In genomic region chr17:70872936-70873777, GRCm38 (mm10) we compare ENCODE assay signal across 8 mouse cellular contexts. TPM values are rescaled to one million over a fixed set of nuclear protein-coding genes. Genes with fewer than 3 reads are reported as not detected.
DNase-seq lines count a peak whose midpoint lies in the region; ATAC-seq and TF ChIP-seq lines count a peak whose summit lies in the region.

No protein-coding gene starts in this region.

- ATAC-seq in hindbrain, embryonic 11.5 days (ENCODE audit: low FRiP score): peak; percentile 67; the same call in 1 of the 2 replicates
- ATAC-seq in liver, embryonic 15.5 days (ENCODE audit: insufficient read depth): 0 out of 2 replicates have a peak, but pooled peaks have one; percentile 42
- ATAC-seq in erythroid progenitor cell, adult 5-6 weeks (replicated peaks; ENCODE audit: low FRiP score, poor library complexity, severe bottlenecking): no peak

- TF ChIP-seq POLR2A in small intestine, adult 2 months (IDR thresholded peaks at IDR 0.05; ENCODE audit: low read depth, low read length): no peak

- no peaks in the 10 kb centered on the region for H3K27me3 ChIP-seq in hindbrain, embryonic 11.5 days (ENCODE audit: control insufficient read depth, insufficient read depth, low read length)
- H3K27me3 ChIP-seq in liver, embryonic 15.5 days: no peaks in the 10 kb centered on the region
- no peaks in the 10 kb centered on the region for H3K27me3 ChIP-seq in small intestine, adult 2 months (ENCODE audit: control insufficient read depth, insufficient read depth, low read length)

- H3K9ac ChIP-seq in hindbrain, embryonic 11.5 days (ENCODE audit: low read depth, low read length): peak overlapping the region; percentile 40; the same call in 1 of the 2 replicates
- H3K9ac ChIP-seq in liver, embryonic 15.5 days: no peak overlapping the region

- intact Hi-C loops in left cerebral cortex, postnatal 14 days (cut with DNase I): no loop called here

- peak overlapping the region; percentile 8; the same call in 1 of the 2 replicates for H3K4me3 ChIP-seq in hindbrain, embryonic 11.5 days (ENCODE audit: low read depth, low read length)
- H3K4me3 ChIP-seq in liver, embryonic 15.5 days (replicated peaks): peak overlapping the region; percentile 3
- peak overlapping the region; percentile 24 for H3K4me3 ChIP-seq in small intestine, adult 2 months (ENCODE audit: low read depth, low read length)

- peak overlapping the region; percentile 32 for H3K27ac ChIP-seq in hindbrain, embryonic 11.5 days (ENCODE audit: low read depth, low read length)
- no peak overlapping the region for H3K27ac ChIP-seq in liver, embryonic 15.5 days (replicated peaks)
- H3K27ac ChIP-seq in small intestine, adult 2 months (ENCODE audit: insufficient read depth, low read depth, low read length): no peak overlapping the region

- peaks cover 4% of the 10 kb centered on the region; the same call in 1 of the 2 replicates for H3K4me1 ChIP-seq in hindbrain, embryonic 11.5 days (replicated peaks; ENCODE audit: control insufficient read depth, insufficient read depth, low read length)
- 0 out of 2 replicates have a peak, but pooled peaks cover 8% of the 10 kb centered on the region for H3K4me1 ChIP-seq in liver, embryonic 15.5 days (replicated peaks)
- no peaks in the 10 kb centered on the region for H3K4me1 ChIP-seq in small intestine, adult 2 months (ENCODE audit: control insufficient read depth, insufficient read depth, insufficient read length, low read length)

- TF ChIP-seq CTCF in small intestine, adult 2 months (IDR thresholded peaks at IDR 0.05; ENCODE audit: extremely low read depth, insufficient read length, insufficient replicate concordance, low read depth, low read length): no peak

- peak; percentile 26 for DNase-seq in layer of hippocampus, adult 11-12 months (ENCODE audit: low spot score)
- DNase-seq in layer of hippocampus, adult 8-10 months (ENCODE audit: low spot score in 2 of 2): no peak
- peak; percentile 44 for DNase-seq in c-Kit-positive CD71-positive TER-119-negative erythroid progenitor cells, embryonic 14.5 days (ENCODE audit: low read depth)
- DNase-seq in hindbrain, embryonic 11.5 days (ENCODE audit: low spot score): peak; percentile 67
- DNase-seq in left cerebral cortex, postnatal 14 days (ENCODE audit: low spot score in 2 of 2): no peak

- no peaks in the 10 kb centered on the region for H3K36me3 ChIP-seq in hindbrain, embryonic 11.5 days (ENCODE audit: control insufficient read depth, insufficient read depth, low read length)
- H3K36me3 ChIP-seq in liver, embryonic 15.5 days (replicated peaks): no peaks in the 10 kb centered on the region
- H3K36me3 ChIP-seq in small intestine, adult 2 months (ENCODE audit: control insufficient read depth, insufficient read depth, low read length): no peaks in the 10 kb centered on the region

- peak overlapping the region; percentile 41 for H3K4me2 ChIP-seq in hindbrain, embryonic 11.5 days (replicated peaks; ENCODE audit: low read depth, low read length)
- H3K4me2 ChIP-seq in liver, embryonic 15.5 days: peak overlapping the region; percentile 43

- 25% methylated on average over 21 of the region's 21 CpGs for WGBS in hindbrain, embryonic 11.5 days
- 42% methylated on average over 21 of the region's 21 CpGs for WGBS in liver, embryonic 15.5 days (ENCODE audit: insufficient replicate concordance)
- WGBS in small intestine, adult 2 months: 35% methylated on average over 21 of the region's 21 CpGs

- no peaks in the 10 kb centered on the region for H3K9me3 ChIP-seq in hindbrain, embryonic 11.5 days (ENCODE audit: control insufficient read depth, low read length)
- H3K9me3 ChIP-seq in liver, embryonic 15.5 days (replicated peaks): no peaks in the 10 kb centered on the region

RNA-seq across cellular contexts. Expression of gene Tgif1, which starts 19.8 kb away (rescaled TPM):
- total RNA-seq in layer of hippocampus, adult 8-10 months (2022): 1 to 10 TPM; 1.8 to 9.1 (median 5.3) TPM
- 61.6 and 66.0 TPM in 2 replicates for polyA plus RNA-seq in hindbrain, embryonic 11.5 days (2014; fragmentation: Nextera tagmentation; extraction: Ambion mirVana)
- polyA plus RNA-seq in liver, embryonic 15.5 days (2015; fragmentation: Nextera tagmentation; extraction: Ambion mirVana): 8.0 and 9.1 TPM in 2 replicates
- polyA plus RNA-seq in small intestine, adult 2 months (2012; rRNA removed): 10.9 and 26.4 TPM in 2 replicates
- total RNA-seq in erythroid progenitor cell, adult 5-6 weeks (2015; ENCODE audit: low replicate concordance): 17.6 and 34.6 TPM in 2 replicates
- 1.8 and 4.2 TPM in 2 replicates for total RNA-seq in erythroid progenitor cell, adult 5-6 weeks (2017; ENCODE audit: low replicate concordance)
- 1 to 10 TPM; 2.1 to 3.4 TPM for total RNA-seq in left cerebral cortex, postnatal 14 days (2021)

Comparison
In these comparisons a context has a peak if more than half of its experiments do, and no peak if none do; other contexts are left out.
1. DNase-seq: peak in layer of hippocampus, adult 11-12 months (single experiment), c-Kit-positive CD71-positive TER-119-negative erythroid progenitor cells, embryonic 14.5 days (single experiment) and hindbrain, embryonic 11.5 days (single experiment); none in layer of hippocampus, adult 8-10 months (0 of 2) and left cerebral cortex, postnatal 14 days (0 of 2).
2. Peak in every context shown above with its lines, with median percentiles within 50 percentile points of each other: H3K4me3 ChIP-seq.